Mouse (Mus musculus): ENCODE data around the gene Gm28230. TPM values are rescaled to one million over a fixed set of nuclear protein-coding genes. Genes with fewer than 3 reads are reported as not detected.
A peak's percentile ranks its signal among the peaks of the same experiment; 100 is the strongest.

The Gm28230 gene
- polyA plus RNA-seq, 1 experiment from 2014 or later = not detected

GRCm38 (mm10) chr2:74752431-74753174 is 26.1 kb downstream of the Gm28230 start:
- ATAC-seq (ENCODE audit: insufficient read depth, low FRiP score, low read depth) = no peak
- Histone ChIP-seq H3K4me1 (peaks cover 18% of the 10 kb centered on the region), H3K27ac (no peak overlapping the region), H3K9me3 (no peaks in the 10 kb centered on the region), H3K4me3 (replicated peaks) (peak overlapping the region; percentile 22), H3K36me3 (no peaks in the 10 kb centered on the region), H3K4me2 (peak overlapping the region; percentile 54), H3K27me3 (replicated peaks) (peaks cover 79% of the 10 kb centered on the region), H3K9ac (no peak overlapping the region)
- WGBS = 3% methylated on average over 45 of the region's 45 CpGs

DNA sequence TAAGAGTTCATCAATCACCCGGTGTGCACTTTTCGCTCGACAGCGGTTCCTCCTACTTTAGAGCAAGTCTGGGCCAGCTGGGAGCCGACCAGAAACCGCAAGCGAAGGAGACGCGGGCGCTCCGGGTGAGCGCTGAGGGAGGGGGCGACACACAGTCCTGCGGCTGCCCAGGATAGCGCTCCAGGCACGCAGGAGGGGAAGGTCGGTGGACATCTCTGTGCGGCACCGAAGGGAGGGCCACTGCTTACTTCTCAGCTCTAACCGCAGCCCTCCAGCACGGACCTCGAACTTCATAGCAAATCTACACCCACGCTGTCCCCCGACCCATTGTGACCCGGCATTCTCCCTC is 26.6 kb downstream of the Gm28230 start:
- WGBS = 3% methylated on average over 25 of the region's 25 CpGs
- ATAC-seq (ENCODE audit: insufficient read depth, low FRiP score, low read depth) = no peak
- H3K9ac ChIP-seq = no peak overlapping the region
- H3K27me3 ChIP-seq (replicated peaks) = peaks cover 74% of the 10 kb centered on the region
- peak overlapping the region; percentile 22 for H3K4me3 ChIP-seq (replicated peaks)
- no peaks in the 10 kb centered on the region for H3K9me3 ChIP-seq
- H3K27ac ChIP-seq = no peak overlapping the region
- peak overlapping the region; percentile 54 for H3K4me2 ChIP-seq
- H3K36me3 ChIP-seq = no peaks in the 10 kb centered on the region
- peaks cover 18% of the 10 kb centered on the region for H3K4me1 ChIP-seq

DNA sequence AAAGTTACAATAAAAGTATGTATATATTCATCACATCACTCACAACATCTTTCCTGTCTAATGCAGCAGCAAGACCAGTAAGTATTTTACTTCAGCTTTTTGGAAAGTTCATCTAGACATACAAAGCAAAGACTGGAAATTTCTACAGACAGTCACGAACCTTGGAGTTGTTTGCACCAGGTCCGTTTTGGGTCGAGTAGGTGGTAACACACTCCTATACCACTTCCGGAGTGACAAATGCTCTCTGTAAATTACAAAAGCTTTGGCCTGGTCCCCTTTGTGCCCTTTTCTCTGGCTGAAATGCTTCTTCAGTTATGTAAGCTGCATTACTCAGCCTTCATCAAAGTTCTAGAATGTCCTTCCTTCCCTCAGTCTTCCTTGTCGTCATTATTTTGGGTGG is 27.2 kb downstream of the Gm28230 start:
- H3K4me1 ChIP-seq = peaks cover 18% of the 10 kb centered on the region
- H3K9me3 ChIP-seq = no peaks in the 10 kb centered on the region
- no peak overlapping the region for H3K4me3 ChIP-seq (replicated peaks)
- no peak for ATAC-seq (ENCODE audit: insufficient read depth, low FRiP score, low read depth)
- no peak overlapping the region for H3K27ac ChIP-seq
- no peak overlapping the region for H3K4me2 ChIP-seq
- no peaks in the 10 kb centered on the region for H3K36me3 ChIP-seq
- H3K27me3 ChIP-seq (replicated peaks) = peaks cover 75% of the 10 kb centered on the region
- WGBS = 34% methylated on average over 5 of the region's 5 CpGs
- no peak overlapping the region for H3K9ac ChIP-seq

- H3K36me3 ChIP-seq = no peaks in the 10 kb centered on the region
- H3K27ac ChIP-seq = no peak overlapping the region
- peaks cover 63% of the 10 kb centered on the region for H3K27me3 ChIP-seq (replicated peaks)
- peaks cover 16% of the 10 kb centered on the region for H3K4me1 ChIP-seq
- H3K9me3 ChIP-seq = no peaks in the 10 kb centered on the region
- H3K9ac ChIP-seq = no peak overlapping the region
- 4% methylated on average over 1 of the region's 1 CpGs for WGBS
- H3K4me2 ChIP-seq = no peak overlapping the region
- H3K4me3 ChIP-seq (replicated peaks) = no peak overlapping the region
- no peak for ATAC-seq (ENCODE audit: insufficient read depth, low FRiP score, low read depth)
Observed at GRCm38 (mm10) chr2:74760146-74760545, 33.6 kb downstream of the Gm28230 start.

GRCm38 (mm10) chr2:74761941-74762340 is 35.4 kb downstream of the Gm28230 start:
- no peak for ATAC-seq (ENCODE audit: insufficient read depth, low FRiP score, low read depth)
- WGBS = 2% methylated on average over 13 of the region's 13 CpGs
- peaks cover 70% of the 10 kb centered on the region for H3K27me3 ChIP-seq (replicated peaks)
- no peak overlapping the region for H3K27ac ChIP-seq
- H3K4me1 ChIP-seq = peaks cover 16% of the 10 kb centered on the region
- peak overlapping the region; percentile 97 for H3K4me2 ChIP-seq
- no peaks in the 10 kb centered on the region for H3K9me3 ChIP-seq
- no peak overlapping the region for H3K4me3 ChIP-seq (replicated peaks)
- no peaks in the 10 kb centered on the region for H3K36me3 ChIP-seq
- H3K9ac ChIP-seq = no peak overlapping the region

DNA sequence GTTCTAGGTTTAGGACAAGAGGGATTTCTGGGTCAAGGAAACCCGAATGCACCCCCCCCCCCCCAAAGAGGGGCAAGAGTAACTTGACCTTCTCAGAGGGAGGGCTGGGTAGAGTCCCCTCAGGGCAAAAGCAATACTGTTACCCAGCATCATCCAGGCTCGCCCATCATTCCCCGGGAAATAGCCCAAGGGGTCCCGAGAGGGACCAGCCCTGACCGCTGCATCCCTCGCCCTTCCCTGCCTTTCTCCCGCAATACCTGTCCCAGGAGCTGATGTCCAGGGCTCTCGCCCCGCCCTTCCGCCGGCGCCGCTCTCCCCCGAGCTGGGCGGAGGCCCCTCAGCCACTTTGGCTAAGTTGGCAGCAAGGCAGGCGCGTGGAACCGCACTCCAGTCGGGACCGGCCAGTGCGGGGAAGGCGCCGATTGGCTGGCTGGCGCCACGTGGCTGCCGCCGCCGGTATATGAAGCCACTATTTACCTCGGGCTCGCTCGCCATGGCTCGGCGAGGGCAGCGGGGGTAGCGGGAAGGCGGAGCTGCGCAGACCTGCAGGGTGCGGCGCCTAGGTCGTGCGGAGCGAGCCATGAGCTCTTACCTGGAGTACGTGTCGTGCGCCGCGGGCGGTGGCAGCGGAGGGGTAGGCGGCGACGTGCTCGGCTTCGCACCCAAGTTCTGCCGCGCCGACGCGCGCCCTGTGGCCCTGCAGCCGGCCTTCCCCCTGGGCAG is 36.2 kb downstream of the Gm28230 start, which contains the start of gene Hoxd1:
Hoxd1 (plus strand) TSS at position 459 of the 723 bp plus-strand sequence.
- no peaks in the 10 kb centered on the region for H3K36me3 ChIP-seq
- H3K9me3 ChIP-seq = no peaks in the 10 kb centered on the region
- H3K4me3 ChIP-seq (replicated peaks) = peak within 1 kb of the TSS; percentile 49
- H3K4me1 ChIP-seq = peaks cover 16% of the 10 kb centered on the region
- H3K27ac ChIP-seq = no peak within 1 kb of the TSS
- H3K9ac ChIP-seq = no peak within 1 kb of the TSS
- ATAC-seq (ENCODE audit: insufficient read depth, low FRiP score, low read depth) = 0 out of 2 replicates have a peak, but pooled peaks have one; percentile 18
- H3K4me2 ChIP-seq = peak within 1 kb of the TSS; percentile 97
- under 1% methylated on average over 57 of the region's 61 CpGs for WGBS
- H3K27me3 ChIP-seq (replicated peaks) = peaks cover 68% of the 10 kb centered on the region

DNA sequence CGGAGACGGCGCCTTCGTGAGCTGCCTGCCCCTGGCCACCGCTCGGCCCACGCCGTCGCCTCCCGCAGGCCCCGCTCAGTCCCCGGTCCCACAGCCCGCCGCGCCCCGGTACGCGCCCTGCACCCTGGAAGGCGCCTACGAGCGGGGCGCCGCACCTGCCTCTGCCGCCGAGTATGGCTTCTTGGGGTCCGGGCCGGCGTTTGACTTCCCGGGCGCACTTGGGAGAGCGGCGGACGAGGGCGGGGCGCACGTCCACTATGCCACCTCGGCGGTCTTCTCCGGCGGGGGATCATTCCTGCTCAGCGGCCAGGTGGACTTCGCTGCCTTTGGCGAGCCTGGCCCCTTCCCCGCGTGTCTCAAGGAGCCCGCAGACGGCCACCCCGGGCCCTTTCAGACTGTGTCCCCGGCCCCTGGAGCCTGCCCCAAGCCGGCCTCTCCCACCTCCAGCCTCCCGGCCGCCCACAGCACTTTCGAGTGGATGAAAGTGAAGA is 36.8 kb downstream of the Gm28230 start:
- 1% methylated on average over 48 of the region's 53 CpGs for WGBS
- Histone ChIP-seq H3K4me1 (peaks cover 16% of the 10 kb centered on the region), H3K9me3 (no peaks in the 10 kb centered on the region), H3K9ac (no peak overlapping the region), H3K4me3 (replicated peaks) (peak overlapping the region; percentile 49), H3K27ac (no peak overlapping the region), H3K36me3 (no peaks in the 10 kb centered on the region), H3K27me3 (replicated peaks) (peaks cover 68% of the 10 kb centered on the region), H3K4me2 (peak overlapping the region; percentile 97)
- no peak for ATAC-seq (ENCODE audit: insufficient read depth, low FRiP score, low read depth)

GRCm38 (mm10) chr2:74763976-74764375 is 37.4 kb downstream of the Gm28230 start:
- Histone ChIP-seq H3K27me3 (replicated peaks) (peaks cover 68% of the 10 kb centered on the region), H3K9me3 (no peaks in the 10 kb centered on the region), H3K27ac (no peak overlapping the region), H3K4me3 (replicated peaks) (no peak overlapping the region), H3K36me3 (no peaks in the 10 kb centered on the region), H3K9ac (no peak overlapping the region), H3K4me2 (no peak overlapping the region), H3K4me1 (peaks cover 16% of the 10 kb centered on the region)
- ATAC-seq (ENCODE audit: insufficient read depth, low FRiP score, low read depth) = no peak
- 41% methylated on average over 10 of the region's 10 CpGs for WGBS

GRCm38 (mm10) chr2:74774359-74774758 is 47.8 kb downstream of the Gm28230 start:
- 84% methylated on average over 2 of the region's 2 CpGs for WGBS
- ATAC-seq (ENCODE audit: insufficient read depth, low FRiP score, low read depth) = no peak
- Histone ChIP-seq H3K36me3 (no peaks in the 10 kb centered on the region), H3K9ac (no peak overlapping the region), H3K4me1 (no peaks in the 10 kb centered on the region), H3K27ac (no peak overlapping the region), H3K4me2 (no peak overlapping the region), H3K9me3 (no peaks in the 10 kb centered on the region), H3K27me3 (replicated peaks) (0 out of 2 replicates have a peak, but pooled peaks cover 2% of the 10 kb centered on the region), H3K4me3 (replicated peaks) (no peak overlapping the region)

DNA sequence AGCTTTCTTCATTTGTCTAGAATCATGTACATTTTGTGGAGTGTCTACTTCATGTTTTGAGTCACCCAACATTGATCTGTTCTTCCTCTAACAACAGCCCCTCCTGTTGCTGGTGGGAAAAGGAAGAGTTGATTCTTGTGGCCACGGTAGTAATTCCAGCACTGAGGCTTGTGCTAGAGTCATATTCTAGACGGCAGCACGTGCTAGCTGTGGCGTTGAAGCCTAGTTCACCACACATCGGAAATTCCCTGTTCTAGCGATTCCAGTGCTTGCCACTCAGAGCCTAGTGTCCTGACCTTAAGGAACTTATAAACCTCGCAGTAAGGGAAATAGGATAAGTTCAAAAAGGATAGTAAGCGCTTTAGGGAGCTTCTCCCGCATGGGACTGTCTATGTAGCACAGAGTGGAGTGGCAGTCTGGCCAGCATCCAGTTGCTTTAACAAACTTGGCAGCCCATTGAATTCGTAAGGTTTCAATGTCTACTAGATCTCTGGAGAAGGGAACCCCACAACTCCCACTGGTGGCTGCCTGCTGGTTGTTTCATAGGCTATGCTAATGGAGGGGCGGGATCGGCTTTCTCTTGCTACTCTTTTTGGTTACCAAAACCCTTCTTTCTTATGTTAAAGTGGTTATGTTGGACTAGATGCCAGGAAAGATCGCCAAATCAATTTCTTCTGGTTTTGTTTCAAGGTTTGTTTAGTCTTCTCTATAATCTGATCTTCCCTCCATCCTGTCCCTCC is 51.2 kb downstream of the Gm28230 start:
- Histone ChIP-seq H3K4me1 (no peaks in the 10 kb centered on the region), H3K4me2 (no peak overlapping the region), H3K9ac (no peak overlapping the region), H3K27ac (no peak overlapping the region), H3K36me3 (no peaks in the 10 kb centered on the region), H3K9me3 (no peaks in the 10 kb centered on the region), H3K4me3 (replicated peaks) (no peak overlapping the region), H3K27me3 (replicated peaks) (no peaks in the 10 kb centered on the region)
- ATAC-seq (ENCODE audit: insufficient read depth, low FRiP score, low read depth) = no peak
- WGBS = 72% methylated on average over 13 of the region's 13 CpGs

- WGBS = 84% methylated on average over 5 of the region's 5 CpGs
- Histone ChIP-seq H3K27me3 (replicated peaks) (no peaks in the 10 kb centered on the region), H3K4me1 (no peaks in the 10 kb centered on the region), H3K9me3 (no peaks in the 10 kb centered on the region), H3K9ac (no peak overlapping the region), H3K27ac (no peak overlapping the region), H3K4me2 (no peak overlapping the region), H3K36me3 (no peaks in the 10 kb centered on the region), H3K4me3 (replicated peaks) (no peak overlapping the region)
- ATAC-seq (ENCODE audit: insufficient read depth, low FRiP score, low read depth) = no peak
Observed at GRCm38 (mm10) chr2:74781386-74781785, 54.9 kb downstream of the Gm28230 start.
